Mouse (Mus musculus) ovary, postnatal 36 days (tissue): Measurements from ENCODE around the gene Vmn1r7.
A peak's percentile ranks its signal among the peaks of the same experiment; 100 is the strongest.
"Not testable (repeated sequence)": the region's sequence is repeated elsewhere in the genome, so short reads cannot be mapped to it uniquely, and the experiment has no call there.

Source experiments
- DNase-seq: peaks from one replicate; pipeline ENCODE4 v3.0.0; 2022; ENCODE audit warnings: low spot score, mixed read lengths

The Vmn1r7 gene

DNA sequence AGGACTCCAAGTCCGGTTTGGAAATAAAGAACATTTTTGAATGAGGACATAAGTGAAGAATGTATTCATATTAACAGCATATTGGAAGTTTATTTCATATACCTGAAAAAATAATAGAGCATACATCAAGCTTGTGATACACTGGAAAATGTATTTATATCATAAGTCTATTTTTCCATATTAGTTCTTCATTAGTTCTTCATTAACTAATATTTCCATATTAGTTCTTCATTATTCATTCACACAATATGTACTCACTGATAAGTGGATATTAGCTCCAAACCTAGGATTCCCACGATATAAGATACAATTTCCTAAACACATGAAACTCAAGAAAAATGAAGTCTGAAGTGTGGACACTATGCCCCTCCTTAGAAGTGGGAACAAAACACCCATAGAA lies at the start of gene Vmn1r7:
Vmn1r7 (minus strand) TSS at position 101 of the 400 bp plus-strand sequence.
- DNase-seq = not testable (repeated sequence)

- no peak for DNase-seq
Measured at GRCm38 (mm10) chr6:57066487-57066886, 41.4 kb upstream of the Vmn1r7 start, which contains the start of gene Vmn1r9. Vmn1r9 (plus strand) TSS chr6:57066787.

GRCm38 (mm10) chr6:57063730-57064129 lies 38.6 kb upstream of the Vmn1r7 start:
- peak; percentile 5 for DNase-seq

DNA sequence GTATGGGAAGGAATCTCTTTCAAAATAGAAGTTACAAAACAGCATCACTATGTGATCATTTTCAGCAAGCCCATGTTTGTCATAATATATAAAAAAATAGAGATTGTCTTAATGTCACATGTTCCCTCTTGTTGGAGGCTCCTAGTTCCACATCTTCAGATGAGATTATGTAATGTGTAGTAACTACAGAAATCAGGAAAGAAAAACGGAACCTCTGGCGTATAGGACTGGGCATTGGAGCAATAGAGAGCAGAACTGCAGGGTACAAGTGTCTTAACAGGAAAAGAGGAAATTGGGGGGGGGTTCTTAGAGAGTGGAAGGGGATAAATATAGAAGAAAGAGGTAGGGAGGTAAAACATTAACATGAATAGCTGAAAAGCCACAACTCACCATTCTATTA lies 9.6 kb upstream of the Vmn1r7 start:
- no peak for DNase-seq

DNA sequence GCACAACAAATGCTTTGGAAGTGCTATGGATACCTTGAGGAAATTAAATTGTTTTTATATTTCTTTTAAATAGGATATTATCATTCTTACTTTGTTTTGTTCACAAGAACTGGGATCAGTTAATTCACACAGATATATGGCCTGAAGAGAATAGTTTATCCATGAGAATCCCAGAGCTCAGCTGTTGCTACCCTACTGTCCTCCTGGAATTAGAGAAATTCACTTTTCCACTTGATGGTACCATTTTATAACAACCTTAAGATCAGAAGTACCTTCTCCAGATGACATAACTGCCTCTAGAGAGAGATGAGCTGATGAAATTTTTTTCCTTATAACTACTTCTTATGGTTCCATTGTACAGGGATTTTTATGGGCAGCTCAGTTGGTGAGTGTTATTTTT lies 6.9 kb upstream of the Vmn1r7 start, which contains the start of gene Vmn1r8:
Vmn1r8 (plus strand) TSS at position 301 of the 400 bp plus-strand sequence.
- no peak for DNase-seq

- no peak for DNase-seq
Measured at GRCm38 (mm10) chr6:56996943-56997342, 28.2 kb downstream of the Vmn1r7 start, which contains the start of gene Vmn1r6. Vmn1r6 (plus strand) TSS chr6:56997243.
